Mouse (Mus musculus): ENCODE measurements around the gene Olfr420.

Olfr420 gene

GRCm38 (mm10) chr1:174155333-174155732, at the start of gene Olfr420:
Olfr420 (plus strand) TSS chr1:174155633.
- no peak for DNase-seq (ENCODE audit: low spot score in 2 of 2)

- DNase-seq (ENCODE audit: low spot score in 2 of 2), result no peak
Observed at GRCm38 (mm10) chr1:174121062-174121461, 34.4 kb upstream of the Olfr420 start, which contains the start of gene Olfr231. Olfr231 (minus strand) TSS chr1:174121162.

GRCm38 (mm10) chr1:174131217-174131616, 24.2 kb upstream of the Olfr420 start, which contains the start of gene Olfr424:
Olfr424 (plus strand) TSS chr1:174131517.
- DNase-seq (ENCODE audit: low spot score in 2 of 2), result no peak

- DNase-seq (ENCODE audit: low spot score in 2 of 2), result no peak
Observed at GRCm38 (mm10) chr1:174131999-174132398, 23.4 kb upstream of the Olfr420 start.

GRCm38 (mm10) chr1:174141384-174141783, 14.0 kb upstream of the Olfr420 start:
- peak in 1 of 2 experiments; percentile 5 for DNase-seq (ENCODE audit: low spot score in 2 of 2)

- no peak for DNase-seq (ENCODE audit: low spot score in 2 of 2)
Observed at GRCm38 (mm10) chr1:174146696-174147095, 8.7 kb upstream of the Olfr420 start.

GRCm38 (mm10) chr1:174149289-174149688, 6.1 kb upstream of the Olfr420 start:
- DNase-seq (ENCODE audit: low spot score in 2 of 2), result no peak

- DNase-seq (ENCODE audit: low spot score in 2 of 2), result no peak
Observed at GRCm38 (mm10) chr1:174157622-174158021, 2.2 kb downstream of the Olfr420 start.

GRCm38 (mm10) chr1:174158512-174158911, 3.1 kb downstream of the Olfr420 start:
- DNase-seq (ENCODE audit: low spot score in 2 of 2), result no peak

GRCm38 (mm10) chr1:174159095-174159494, 3.7 kb downstream of the Olfr420 start:
- no peak for DNase-seq (ENCODE audit: low spot score in 2 of 2)

GRCm38 (mm10) chr1:174169024-174169423, 13.6 kb downstream of the Olfr420 start:
- DNase-seq (ENCODE audit: low spot score in 2 of 2), result no peak

- no peak for DNase-seq (ENCODE audit: low spot score in 2 of 2)
Observed at GRCm38 (mm10) chr1:174170706-174171501, 15.5 kb downstream of the Olfr420 start.

GRCm38 (mm10) chr1:174171537-174171936, 16.1 kb downstream of the Olfr420 start:
- peak; percentile 62 to 81 for DNase-seq (ENCODE audit: low spot score in 2 of 2)

- DNase-seq (ENCODE audit: low spot score in 2 of 2), result peak; percentile 30 to 61
Observed at GRCm38 (mm10) chr1:174172605-174173004, 17.2 kb downstream of the Olfr420 start, which contains the start of gene Spta1. Spta1 (plus strand) TSS chr1:174172776.

- DNase-seq (ENCODE audit: low spot score in 2 of 2), result no peak
Observed at GRCm38 (mm10) chr1:174204699-174205098, 49.3 kb downstream of the Olfr420 start.
